Mouse (Mus musculus) layer of hippocampus, adult 9-10 months (tissue): ENCODE data around the gene Olfr1231.

Experiments
- DNase-seq: peaks from one replicate; pipeline ENCODE4 v3.0.0; 2022; ENCODE audit warnings: low spot score

Olfr1231 gene

GRCm38 (mm10) chr2:89306974-89307373, at the start of gene Olfr1231:
Gene Olfr1231 (minus strand): TSS chr2:89307074.
- DNase-seq, result no peak

- no peak for DNase-seq
Measured at GRCm38 (mm10) chr2:89342298-89342697, 35.4 kb upstream of the Olfr1231 start, which contains the start of gene Olfr1233. Gene Olfr1233 (minus strand): TSS chr2:89342398.

- no peak for DNase-seq
Measured at GRCm38 (mm10) chr2:89329575-89329974, 22.7 kb upstream of the Olfr1231 start, which contains the start of gene Olfr1232. Gene Olfr1232 (minus strand): TSS chr2:89329675.

- DNase-seq, result no peak
Measured at GRCm38 (mm10) chr2:89297168-89297567, 9.7 kb downstream of the Olfr1231 start, which contains the start of gene Olfr1230. Gene Olfr1230 (minus strand): TSS chr2:89297268.

GRCm38 (mm10) chr2:89287914-89288313, 19.0 kb downstream of the Olfr1231 start, which contains the start of gene Olfr1229:
Gene Olfr1229 (minus strand): TSS chr2:89288014.
- no peak for DNase-seq

- DNase-seq, result no peak
Measured at GRCm38 (mm10) chr2:89253962-89254361, 52.9 kb downstream of the Olfr1231 start, which contains the start of gene Olfr1228. Gene Olfr1228 (minus strand): TSS chr2:89254062.
